Mouse (Mus musculus) small intestine, adult 2 months (tissue): ENCODE data around the gene Timp3.

Experiments
- CTCF ChIP-seq: fragments of 200-500 bp; IDR thresholded peaks from 2 replicates; pipeline ENCODE4 v1.5.1; 2012; ENCODE audit warnings: low read depth, mild to moderate bottlenecking, control low read depth, inconsistent platforms, low read length, moderate library complexity, mixed read lengths; ENCODE audit not compliant: insufficient replicate concordance, insufficient read length; ENCODE audit errors: extremely low read depth
- POLR2A ChIP-seq: fragments of 200-500 bp; IDR thresholded peaks from 2 replicates; pipeline ENCODE4 v1.6.1; 2012; ENCODE audit warnings: low read depth, mild to moderate bottlenecking, control low read depth, inconsistent platforms, low read length, moderate library complexity

DNA sequence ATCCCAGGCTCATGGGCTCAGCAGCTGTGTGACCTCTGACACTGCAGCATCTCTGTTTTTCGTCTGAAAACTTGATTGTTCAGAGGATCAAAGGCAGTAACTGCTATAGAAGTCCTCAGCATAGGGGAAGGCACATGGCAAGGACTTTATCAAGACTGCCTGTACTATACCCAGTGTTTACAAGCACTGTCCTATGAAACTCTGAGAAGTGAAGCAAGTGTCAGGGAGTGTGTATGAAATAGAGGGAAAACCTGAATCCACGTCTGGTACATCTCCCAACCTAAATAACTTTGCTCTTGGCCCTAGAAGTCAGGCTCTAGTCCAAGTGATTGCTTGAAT, 81.7 kb downstream of the Timp3 start:
- no peak for TF ChIP-seq CTCF
- no peak for TF ChIP-seq POLR2A
